Mouse (Mus musculus) mesoderm, embryonic 11.5 days (tissue): ENCODE data around the gene Spsb1.

Source experiments
- DNase-seq: peaks from one replicate; pipeline ENCODE4 v3.0.0-alpha.2; 2012; ENCODE audit warnings: low read depth, low spot score

Spsb1 gene

GRCm38 (mm10) chr4:149913709-149914370 lies 41.0 kb downstream of the Spsb1 start:
- DNase-seq = no peak

GRCm38 (mm10) chr4:149912451-149912850 lies 42.4 kb downstream of the Spsb1 start:
- DNase-seq = no peak

GRCm38 (mm10) chr4:149910558-149910957 lies 44.3 kb downstream of the Spsb1 start:
- no peak for DNase-seq

- no peak for DNase-seq
These were observed 45.3 kb downstream of the Spsb1 start for GRCm38 (mm10) chr4:149909551-149909950.

GRCm38 (mm10) chr4:149908923-149909322 lies 45.9 kb downstream of the Spsb1 start:
- no peak for DNase-seq

GRCm38 (mm10) chr4:149907656-149908055 lies 47.2 kb downstream of the Spsb1 start:
- DNase-seq = no peak

- peak; percentile 63 for DNase-seq
These were observed 47.9 kb downstream of the Spsb1 start for GRCm38 (mm10) chr4:149906921-149907320.

- no peak for DNase-seq
These were observed 49.4 kb downstream of the Spsb1 start for GRCm38 (mm10) chr4:149905302-149905974.

GRCm38 (mm10) chr4:149903026-149903425 lies 51.8 kb downstream of the Spsb1 start:
- DNase-seq = no peak

- DNase-seq = no peak
These were observed 53.5 kb downstream of the Spsb1 start for GRCm38 (mm10) chr4:149901349-149901782.

GRCm38 (mm10) chr4:149897661-149898260 lies 57.1 kb downstream of the Spsb1 start:
- no peak for DNase-seq

GRCm38 (mm10) chr4:149896024-149896538 lies 58.8 kb downstream of the Spsb1 start:
- DNase-seq = no peak

GRCm38 (mm10) chr4:149895226-149895625 lies 59.6 kb downstream of the Spsb1 start:
- DNase-seq = no peak

- DNase-seq = no peak
These were observed 60.5 kb downstream of the Spsb1 start for GRCm38 (mm10) chr4:149894300-149894699.

GRCm38 (mm10) chr4:149893611-149894151 lies 61.2 kb downstream of the Spsb1 start:
- DNase-seq = peak; percentile 95

- DNase-seq = no peak
These were observed 63.5 kb downstream of the Spsb1 start for GRCm38 (mm10) chr4:149891172-149891960.

GRCm38 (mm10) chr4:149890551-149890950 lies 64.3 kb downstream of the Spsb1 start:
- peak; percentile 70 for DNase-seq

- peak; percentile 63 for DNase-seq
These were observed 65.0 kb downstream of the Spsb1 start for GRCm38 (mm10) chr4:149889851-149890250.

- DNase-seq = no peak
These were observed 65.9 kb downstream of the Spsb1 start for GRCm38 (mm10) chr4:149888736-149889470.

- no peak for DNase-seq
These were observed 66.7 kb downstream of the Spsb1 start for GRCm38 (mm10) chr4:149888156-149888555.
